Mouse (Mus musculus) thymus, postnatal 10 days (tissue): ENCODE data around the gene 2310050C09Rik.

Experiments used
- DNase-seq, 2 experiments: peaks; one replicate each; pipeline ENCODE4 v3.0.0; 2021; ENCODE audit warnings: low spot score in 2 of 2

The 2310050C09Rik gene

DNA sequence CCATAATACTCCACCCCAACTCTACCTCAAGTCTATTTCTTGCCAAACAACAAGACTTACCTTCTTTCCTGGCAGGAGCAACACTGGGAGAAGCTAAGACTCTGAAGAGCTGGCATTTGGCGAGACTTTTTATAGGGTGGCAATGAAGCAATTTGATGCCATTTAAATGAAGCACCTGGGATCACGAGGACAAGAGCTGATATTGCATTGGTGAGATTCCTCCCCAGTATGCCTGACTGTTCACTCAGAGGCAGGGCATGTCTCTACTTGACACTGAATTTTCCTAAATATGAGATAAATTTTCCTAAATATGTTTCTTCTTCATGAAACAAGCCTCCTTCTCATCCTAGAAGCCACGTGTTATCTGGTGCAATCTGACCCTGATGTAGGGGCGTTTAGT lies at the start of gene 2310050C09Rik:
2310050C09Rik (minus strand) TSS at position 101 of the 400 bp plus-strand sequence.
- no peak for DNase-seq

DNA sequence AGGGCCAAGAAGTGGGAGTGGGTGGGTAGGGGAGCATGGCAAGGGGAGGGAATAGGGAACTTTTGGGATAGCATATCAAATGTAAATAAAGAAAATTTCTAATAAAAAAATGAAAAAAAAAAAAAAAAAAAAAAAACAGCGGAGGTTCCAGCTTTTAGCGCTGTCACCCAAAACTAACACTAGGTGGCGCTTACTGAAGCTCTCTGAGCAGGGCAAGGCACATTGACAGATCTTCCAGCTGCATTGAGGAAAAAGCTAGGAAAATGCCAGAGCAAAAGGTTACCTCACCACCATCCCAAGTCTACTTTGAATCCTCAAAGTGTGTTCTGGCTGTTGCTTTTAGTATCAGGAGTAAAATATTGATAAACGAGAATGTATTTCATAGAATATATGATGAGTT lies 37.6 kb upstream of the 2310050C09Rik start:
- no peak for DNase-seq

- DNase-seq: no peak
These were observed 35.2 kb upstream of the 2310050C09Rik start for GRCm38 (mm10) chr3:92905182-92905581.

GRCm38 (mm10) chr3:92903640-92904039 lies 33.6 kb upstream of the 2310050C09Rik start:
- no peak for DNase-seq

GRCm38 (mm10) chr3:92902992-92903391 lies 33.0 kb upstream of the 2310050C09Rik start:
- DNase-seq: no peak

DNA sequence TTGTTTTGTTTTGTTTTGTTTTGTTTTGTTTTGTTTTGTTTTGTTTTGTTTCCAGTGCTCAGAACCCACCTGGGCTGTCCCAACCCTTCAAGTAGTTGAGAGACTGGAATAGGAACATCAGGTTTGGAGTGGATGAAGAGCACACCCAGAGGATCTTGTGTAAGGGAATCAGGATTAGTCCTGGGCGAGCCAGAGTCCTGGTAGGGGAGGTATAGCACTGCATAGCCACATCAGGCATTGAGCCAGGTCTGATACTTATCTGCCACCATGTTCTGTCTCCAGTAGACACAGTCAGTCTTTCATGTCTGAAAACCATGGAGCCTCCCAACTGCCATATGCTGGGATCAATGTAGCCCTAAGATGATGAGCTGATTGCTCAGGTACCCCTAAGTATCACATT lies 24.5 kb upstream of the 2310050C09Rik start:
- no peak for DNase-seq

DNA sequence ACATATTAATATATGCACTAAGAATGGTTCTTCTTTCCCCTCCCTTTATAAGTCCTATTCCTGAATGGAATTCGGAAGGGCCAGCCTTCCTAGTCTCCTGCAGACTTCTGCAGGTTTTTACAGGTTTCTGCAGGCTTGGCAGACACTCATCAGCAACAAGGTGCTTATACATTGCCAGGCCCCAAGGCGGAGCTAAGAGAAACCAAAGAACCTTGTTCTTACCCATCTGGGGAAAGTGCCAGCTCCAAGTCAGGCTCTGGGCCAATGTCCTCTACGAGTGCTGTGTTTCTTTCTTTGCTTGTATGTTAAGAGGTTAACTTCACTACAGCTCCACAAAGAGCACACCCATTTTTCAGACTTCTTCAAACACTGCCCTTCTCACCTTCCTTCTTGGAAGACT lies 24.0 kb upstream of the 2310050C09Rik start:
- no peak for DNase-seq

- no peak for DNase-seq
These were observed 4.2 kb upstream of the 2310050C09Rik start for GRCm38 (mm10) chr3:92874180-92874579.

- no peak for DNase-seq
These were observed 18.8 kb downstream of the 2310050C09Rik start, which contains the start of gene Lce1l for GRCm38 (mm10) chr3:92851186-92851585. Gene Lce1l (minus strand): TSS chr3:92851286.

GRCm38 (mm10) chr3:92827108-92827507 lies 42.9 kb downstream of the 2310050C09Rik start, which contains the start of gene Kprp:
Gene Kprp (minus strand): TSS chr3:92827247.
- DNase-seq: no peak

GRCm38 (mm10) chr3:92825808-92826207 lies 44.2 kb downstream of the 2310050C09Rik start:
- DNase-seq: no peak
